Comparison of ENCODE assay signal across 13 mouse cellular contexts in the genomic region with DNA sequence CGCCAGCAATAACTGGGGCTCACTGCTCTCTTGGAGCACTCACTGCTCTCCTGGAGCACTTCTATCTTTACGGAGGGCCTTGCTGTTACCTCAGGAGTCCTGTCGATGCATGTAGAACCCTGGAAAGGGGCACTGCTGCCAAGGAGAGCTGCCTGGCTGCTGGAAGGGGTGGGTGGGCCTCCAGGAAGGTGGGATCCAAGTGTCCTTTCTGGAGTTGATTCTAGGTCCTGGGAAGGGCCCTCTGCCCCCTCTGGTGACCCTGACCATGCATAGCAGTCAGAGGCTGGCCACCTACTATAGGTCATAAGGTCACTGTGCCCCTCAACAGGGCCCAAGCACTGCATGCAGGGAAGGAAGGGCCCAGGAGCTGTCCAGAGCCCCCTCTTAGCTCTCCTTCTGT. TPM values are rescaled to one million over a fixed set of nuclear protein-coding genes. Genes with fewer than 3 reads are reported as not detected.
DNase-seq lines count a peak whose midpoint lies in the region; ATAC-seq and TF ChIP-seq lines count a peak whose summit lies in the region.
"Had no signal": no experiment of that assay in that cellular context is flagged by ENCODE, and none has a peak within 500 bp of the region (broad histone marks: within the 10 kb centered on the region; RNA-seq: fewer than 3 reads in every experiment).

No protein-coding gene starts in this region.

- H3K27ac ChIP-seq in forebrain, embryonic 12.5 days = peak overlapping the region; percentile 16; the same call in 1 of the 2 replicates
- no peak overlapping the region for H3K27ac ChIP-seq in forebrain, postnatal 0 days (ENCODE audit: low read depth, low read length)
- peak overlapping the region; percentile 84 for H3K27ac ChIP-seq in layer of hippocampus, adult 2 months
- H3K27ac ChIP-seq in bone marrow macrophage, adult 2 months (ENCODE audit: insufficient read depth, low read depth, low read length) = peak overlapping the region; percentile 33; the same call in 1 of the 2 replicates
- H3K27ac ChIP-seq in intestine, embryonic 15.5 days = no peak overlapping the region
- H3K27ac ChIP-seq: midbrain, embryonic 12.5 days; neural tube, embryonic 12.5 days; stomach, embryonic 15.5 days had no signal

- DNase-seq in forebrain, postnatal 0 days = no peak
- DNase-seq in layer of hippocampus, adult 2 months (ENCODE audit: low spot score in 2 of 2) = no peak
- no peak for DNase-seq in layer of hippocampus, adult 11-12 months (ENCODE audit: low spot score)
- DNase-seq: kidney, adult 11 months had no signal

- H3K4me1 ChIP-seq in forebrain, embryonic 12.5 days = peaks cover 9% of the 10 kb centered on the region
- 0 out of 2 replicates have a peak, but pooled peaks cover 5% of the 10 kb centered on the region for H3K4me1 ChIP-seq in forebrain, postnatal 0 days (ENCODE audit: insufficient read depth)
- H3K4me1 ChIP-seq in bone marrow macrophage, adult 2 months (ENCODE audit: control insufficient read depth, insufficient read depth, low read length) = peaks cover 56% of the 10 kb centered on the region
- H3K4me1 ChIP-seq in intestine, embryonic 15.5 days (replicated peaks) = peaks cover 11% of the 10 kb centered on the region

- H3K27me3 ChIP-seq in forebrain, embryonic 12.5 days = 0 out of 2 replicates have a peak, but pooled peaks cover 9% of the 10 kb centered on the region
- no peaks in the 10 kb centered on the region for H3K27me3 ChIP-seq in forebrain, postnatal 0 days (ENCODE audit: insufficient read depth, low read length)
- no peaks in the 10 kb centered on the region for H3K27me3 ChIP-seq in intestine, embryonic 15.5 days (replicated peaks)
- H3K27me3 ChIP-seq: stomach, embryonic 15.5 days had no signal

- WGBS in forebrain, embryonic 12.5 days = 70% methylated on average over 3 of the region's 3 CpGs
- 60% methylated on average over 3 of the region's 3 CpGs for WGBS in forebrain, postnatal 0 days
- WGBS in intestine, embryonic 15.5 days = 52% methylated on average over 3 of the region's 3 CpGs

- H3K4me2 ChIP-seq in forebrain, embryonic 12.5 days = no peak overlapping the region
- no peak overlapping the region for H3K4me2 ChIP-seq in forebrain, postnatal 0 days (ENCODE audit: low read depth)
- no peak overlapping the region for H3K4me2 ChIP-seq in intestine, embryonic 15.5 days (replicated peaks)
- H3K4me2 ChIP-seq: heart, embryonic 11.5 days; midbrain, embryonic 12.5 days; neural tube, embryonic 12.5 days; stomach, embryonic 15.5 days had no signal

- H3K36me3 ChIP-seq in forebrain, embryonic 12.5 days (replicated peaks) = no peaks in the 10 kb centered on the region
- H3K36me3 ChIP-seq in forebrain, postnatal 0 days (ENCODE audit: insufficient read depth) = no peaks in the 10 kb centered on the region
- no peaks in the 10 kb centered on the region for H3K36me3 ChIP-seq in intestine, embryonic 15.5 days
- H3K36me3 ChIP-seq: midbrain, embryonic 12.5 days; neural tube, embryonic 12.5 days; stomach, embryonic 15.5 days had no signal

- no peak for ATAC-seq in forebrain, embryonic 12.5 days (ENCODE audit: low FRiP score)
- no peak; the same call in 1 of the 2 replicates for ATAC-seq in forebrain, postnatal 0 days
- ATAC-seq in intestine, embryonic 15.5 days = no peak
- ATAC-seq in erythroid progenitor cell, adult 5-6 weeks (replicated peaks; ENCODE audit: low FRiP score, poor library complexity, severe bottlenecking) = no peak
- no peak for ATAC-seq in frontal cortex, adult (ENCODE audit: low TSS enrichment)

- no peak overlapping the region for H3K9ac ChIP-seq in forebrain, embryonic 12.5 days
- H3K9ac ChIP-seq in forebrain, postnatal 0 days = no peak overlapping the region
- 0 out of 2 replicates have a peak overlapping the region, but pooled peaks have one; percentile 15 for H3K9ac ChIP-seq in intestine, embryonic 15.5 days
- H3K9ac ChIP-seq: midbrain, embryonic 12.5 days; neural tube, embryonic 12.5 days; stomach, embryonic 15.5 days had no signal

- H3K4me3 ChIP-seq in forebrain, embryonic 12.5 days (replicated peaks) = no peak overlapping the region
- H3K4me3 ChIP-seq in forebrain, postnatal 0 days (ENCODE audit: low read depth, low read length) = no peak overlapping the region
- no peak overlapping the region for H3K4me3 ChIP-seq in layer of hippocampus, adult 2 months
- H3K4me3 ChIP-seq in bone marrow macrophage, adult 2 months (ENCODE audit: insufficient read depth, low read length) = no peak overlapping the region
- no peak overlapping the region for H3K4me3 ChIP-seq in intestine, embryonic 15.5 days (replicated peaks)
- H3K4me3 ChIP-seq: midbrain, embryonic 12.5 days; neural tube, embryonic 12.5 days; stomach, embryonic 15.5 days had no signal

- no peak for TF ChIP-seq CTCF in forebrain, postnatal 0 days (IDR thresholded peaks at IDR 0.05; ENCODE audit: low read depth)
- TF ChIP-seq CTCF in layer of hippocampus, adult 2 months (conservative IDR thresholded peaks at IDR 0.05) = no peak; the same call in 1 of the 2 replicates
- TF ChIP-seq CTCF in bone marrow macrophage, adult 2 months (IDR thresholded peaks at IDR 0.05; ENCODE audit: low read depth, low read length) = no peak

- no peak for TF ChIP-seq POLR2A in bone marrow macrophage, adult 2 months (IDR thresholded peaks at IDR 0.05; ENCODE audit: borderline replicate concordance, low read depth, low read length)

- H3K9me3 ChIP-seq in forebrain, embryonic 12.5 days = no peaks in the 10 kb centered on the region
- H3K9me3 ChIP-seq in forebrain, postnatal 0 days (ENCODE audit: low read length) = no peaks in the 10 kb centered on the region
- no peaks in the 10 kb centered on the region for H3K9me3 ChIP-seq in intestine, embryonic 15.5 days
- H3K9me3 ChIP-seq: midbrain, embryonic 12.5 days; neural tube, embryonic 12.5 days; stomach, embryonic 15.5 days had no signal

RNA-seq across cellular contexts. Expression of gene Abtb1, which starts 14.8 kb away (rescaled TPM):
- 23.0 and 23.5 TPM in 2 replicates for polyA plus RNA-seq in forebrain, embryonic 12.5 days (2016; fragmentation: Nextera tagmentation; extraction: Ambion mirVana)
- 37.0 and 50.5 TPM in 2 replicates for total RNA-seq in forebrain, postnatal 0 days (2014; rRNA removed)
- polyA plus RNA-seq in forebrain, postnatal 0 days (2015; fragmentation: Nextera tagmentation; extraction: Ambion mirVana) = 30.4 and 31.1 TPM in 2 replicates
- 10 to 100 TPM; 33.4 to 37.1 TPM for total RNA-seq in layer of hippocampus, adult 2 months (2021)
- polyA plus RNA-seq in bone marrow macrophage, adult 2 months (2012; ENCODE audit: insufficient read depth, insufficient read length, missing spikeins) = 33.6 and 40.7 TPM in 2 replicates
- 24.2 and 25.0 TPM in 2 replicates for polyA plus RNA-seq in intestine, embryonic 15.5 days (2015; fragmentation: Nextera tagmentation; extraction: Ambion mirVana)
- 49.4 and 49.9 TPM in 2 replicates for total RNA-seq in erythroid progenitor cell, adult 5-6 weeks (2015; ENCODE audit: low replicate concordance)
- total RNA-seq in erythroid progenitor cell, adult 5-6 weeks (2017; ENCODE audit: low replicate concordance) = 112 and 178 TPM in 2 replicates

RNA-seq across cellular contexts. Expression of gene Podxl2, which starts 47.9 kb away (rescaled TPM):
- 248 and 258 TPM in 2 replicates for polyA plus RNA-seq in forebrain, embryonic 12.5 days (2016; fragmentation: Nextera tagmentation; extraction: Ambion mirVana)
- 917 and 954 TPM in 2 replicates for total RNA-seq in forebrain, postnatal 0 days (2014; rRNA removed)
- 702 and 718 TPM in 2 replicates for polyA plus RNA-seq in forebrain, postnatal 0 days (2015; fragmentation: Nextera tagmentation; extraction: Ambion mirVana)
- 100 to 1,000 TPM; 160 to 165 TPM for total RNA-seq in layer of hippocampus, adult 2 months (2021)
- polyA plus RNA-seq in bone marrow macrophage, adult 2 months (2012; ENCODE audit: insufficient read depth, insufficient read length, missing spikeins) = 1.9 TPM in 1 of 2 replicates, not detected in the other
- 49.6 and 52.5 TPM in 2 replicates for polyA plus RNA-seq in intestine, embryonic 15.5 days (2015; fragmentation: Nextera tagmentation; extraction: Ambion mirVana)
- not detected in 2 replicates for total RNA-seq in erythroid progenitor cell, adult 5-6 weeks (2015; ENCODE audit: low replicate concordance)
- total RNA-seq in erythroid progenitor cell, adult 5-6 weeks (2017; ENCODE audit: low replicate concordance) = 12.3 TPM in 1 of 2 replicates, not detected in the other

Comparison
In these comparisons a context has a peak if more than half of its experiments do, and no peak if none do; other contexts are left out.
1. H3K27ac ChIP-seq: peak in forebrain, embryonic 12.5 days (single experiment), layer of hippocampus, adult 2 months (single experiment) and bone marrow macrophage, adult 2 months (single experiment); none in forebrain, postnatal 0 days (single experiment) and intestine, embryonic 15.5 days (single experiment).
2. RNA of gene Podxl2, which starts 47.9 kb away (polyA plus RNA-seq): 702 to 718 TPM in forebrain, postnatal 0 days, 248 to 258 TPM in forebrain, embryonic 12.5 days and 49.6 to 52.5 TPM in intestine, embryonic 15.5 days; 1.9 TPM in bone marrow macrophage, adult 2 months; every median in the first group is over 10 times any median in the second.